In genomic region chr17:17829052-17829785, GRCm38 (mm10) we compare ENCODE assay signal across 8 mouse cellular contexts. TPM values are rescaled to one million over a fixed set of nuclear protein-coding genes. Genes with fewer than 3 reads are reported as not detected.
A peak's percentile ranks its signal among the peaks of the same experiment; 100 is the strongest.
DNase-seq lines count a peak whose midpoint lies in the region; ATAC-seq lines count a peak whose summit lies in the region.

No protein-coding gene starts in this region.

- peak overlapping the region; percentile 78 for H3K9ac ChIP-seq in lung, embryonic 15.5 days
- peak overlapping the region; percentile 92 for H3K9ac ChIP-seq in hindbrain, embryonic 11.5 days (ENCODE audit: low read depth, low read length)

- no peak for ATAC-seq in lung, embryonic 15.5 days (ENCODE audit: borderline replicate concordance, extremely low read depth, low FRiP score, low TSS enrichment)
- no peak for ATAC-seq in hindbrain, embryonic 11.5 days (ENCODE audit: low FRiP score)
- ATAC-seq in frontal cortex, adult (ENCODE audit: low TSS enrichment) = no peak

- H3K27me3 ChIP-seq in lung, embryonic 15.5 days = no peaks in the 10 kb centered on the region
- H3K27me3 ChIP-seq in hindbrain, embryonic 11.5 days (ENCODE audit: control insufficient read depth, insufficient read depth, low read length) = no peaks in the 10 kb centered on the region
- H3K27me3 ChIP-seq in midbrain, embryonic 10.5 days (ENCODE audit: low read depth, poor library complexity, severe bottlenecking) = no peaks in the 10 kb centered on the region

- DNase-seq in lung, postnatal 36 days = no peak
- DNase-seq in cerebellum, postnatal 14 days = peak; percentile 34 to 41
- no peak for DNase-seq in hindbrain, embryonic 11.5 days (ENCODE audit: low spot score)
- DNase-seq in midbrain, embryonic 10.5 days (ENCODE audit: low spot score) = no peak
- DNase-seq in urinary bladder, postnatal 14 days (ENCODE audit: low spot score) = no peak
- no peak for DNase-seq in left cerebral cortex, adult 9 months (ENCODE audit: low spot score in 2 of 2)

- peak overlapping the region; percentile 84 for H3K4me3 ChIP-seq in lung, embryonic 15.5 days
- H3K4me3 ChIP-seq in hindbrain, embryonic 11.5 days (ENCODE audit: low read depth, low read length) = peak overlapping the region; percentile 56
- H3K4me3 ChIP-seq in midbrain, embryonic 10.5 days = peak overlapping the region; percentile 89

- H3K9me3 ChIP-seq in lung, embryonic 15.5 days = no peaks in the 10 kb centered on the region
- no peaks in the 10 kb centered on the region for H3K9me3 ChIP-seq in hindbrain, embryonic 11.5 days (ENCODE audit: control insufficient read depth, low read length)
- no peaks in the 10 kb centered on the region for H3K9me3 ChIP-seq in midbrain, embryonic 10.5 days (replicated peaks)

- peak overlapping the region; percentile 80 for H3K4me2 ChIP-seq in lung, embryonic 15.5 days
- peak overlapping the region; percentile 80 for H3K4me2 ChIP-seq in hindbrain, embryonic 11.5 days (replicated peaks; ENCODE audit: low read depth, low read length)

- H3K27ac ChIP-seq in lung, embryonic 15.5 days = peak overlapping the region; percentile 99
- H3K27ac ChIP-seq in hindbrain, embryonic 11.5 days (ENCODE audit: low read depth, low read length) = peak overlapping the region; percentile 98
- H3K27ac ChIP-seq in midbrain, embryonic 10.5 days (replicated peaks) = peak overlapping the region; percentile 99

- peaks cover 25% of the 10 kb centered on the region for H3K36me3 ChIP-seq in lung, embryonic 15.5 days
- H3K36me3 ChIP-seq in hindbrain, embryonic 11.5 days (ENCODE audit: control insufficient read depth, insufficient read depth, low read length) = peaks cover 8% of the 10 kb centered on the region; the same call in 1 of the 2 replicates
- H3K36me3 ChIP-seq in midbrain, embryonic 10.5 days = peaks cover 45% of the 10 kb centered on the region

- WGBS in lung, embryonic 15.5 days = 3% methylated on average over 6 of the region's 6 CpGs
- 5% methylated on average over 6 of the region's 6 CpGs for WGBS in hindbrain, embryonic 11.5 days
- 4% methylated on average over 6 of the region's 6 CpGs for WGBS in midbrain, embryonic 10.5 days

- peaks cover 45% of the 10 kb centered on the region for H3K4me1 ChIP-seq in lung, embryonic 15.5 days
- peaks cover 15% of the 10 kb centered on the region for H3K4me1 ChIP-seq in hindbrain, embryonic 11.5 days (replicated peaks; ENCODE audit: control insufficient read depth, insufficient read depth, low read length)
- peaks cover 57% of the 10 kb centered on the region for H3K4me1 ChIP-seq in midbrain, embryonic 10.5 days

RNA-seq across cellular contexts. Expression of gene Spaca6, which starts 2.3 kb away (rescaled TPM):
- polyA plus RNA-seq in lung, embryonic 15.5 days (2015; fragmentation: Nextera tagmentation; extraction: Ambion mirVana) = 31.7 and 37.1 TPM in 2 replicates
- 21.8 and 35.4 TPM in 2 replicates for polyA plus RNA-seq in hindbrain, embryonic 11.5 days (2014; fragmentation: Nextera tagmentation; extraction: Ambion mirVana)
- 38.1 and 46.8 TPM in 2 replicates for polyA plus RNA-seq in midbrain, embryonic 10.5 days (2016; fragmentation: Nextera tagmentation; extraction: Ambion mirVana)

RNA-seq across cellular contexts. Expression of gene Has1, which starts 25.8 kb away (rescaled TPM):
- polyA plus RNA-seq in lung, embryonic 15.5 days (2015; fragmentation: Nextera tagmentation; extraction: Ambion mirVana) = 0.93 and 0.97 TPM in 2 replicates
- polyA plus RNA-seq in hindbrain, embryonic 11.5 days (2014; fragmentation: Nextera tagmentation; extraction: Ambion mirVana) = 1.2 and 2.6 TPM in 2 replicates
- polyA plus RNA-seq in midbrain, embryonic 10.5 days (2016; fragmentation: Nextera tagmentation; extraction: Ambion mirVana) = 0.65 and 0.83 TPM in 2 replicates

RNA-seq across cellular contexts. Expression of gene Fpr1, which starts 54.5 kb away (rescaled TPM):
- 0.44 and 0.91 TPM in 2 replicates for polyA plus RNA-seq in lung, embryonic 15.5 days (2015; fragmentation: Nextera tagmentation; extraction: Ambion mirVana)
- 0.17 and 0.25 TPM in 2 replicates for polyA plus RNA-seq in hindbrain, embryonic 11.5 days (2014; fragmentation: Nextera tagmentation; extraction: Ambion mirVana)
- not detected in 2 replicates for polyA plus RNA-seq in midbrain, embryonic 10.5 days (2016; fragmentation: Nextera tagmentation; extraction: Ambion mirVana)

RNA-seq across cellular contexts. Expression of gene Fpr2, which starts 58.4 kb away (rescaled TPM):
- 1.4 and 1.5 TPM in 2 replicates for polyA plus RNA-seq in lung, embryonic 15.5 days (2015; fragmentation: Nextera tagmentation; extraction: Ambion mirVana)
- not detected in 2 replicates for polyA plus RNA-seq in hindbrain, embryonic 11.5 days (2014; fragmentation: Nextera tagmentation; extraction: Ambion mirVana)
- polyA plus RNA-seq in midbrain, embryonic 10.5 days (2016; fragmentation: Nextera tagmentation; extraction: Ambion mirVana) = not detected in 2 replicates

RNA-seq across cellular contexts. Expression of gene Fpr3, which starts 58.4 kb away (rescaled TPM):
- not detected in 2 replicates for polyA plus RNA-seq in lung, embryonic 15.5 days (2015; fragmentation: Nextera tagmentation; extraction: Ambion mirVana)
- not detected in 2 replicates for polyA plus RNA-seq in hindbrain, embryonic 11.5 days (2014; fragmentation: Nextera tagmentation; extraction: Ambion mirVana)
- polyA plus RNA-seq in midbrain, embryonic 10.5 days (2016; fragmentation: Nextera tagmentation; extraction: Ambion mirVana) = not detected in 2 replicates

Comparison
In these comparisons a context has a peak if more than half of its experiments do, and no peak if none do; other contexts are left out.
1. DNase-seq: peak in cerebellum, postnatal 14 days (2 of 2); none in lung, postnatal 36 days (single experiment), hindbrain, embryonic 11.5 days (single experiment), midbrain, embryonic 10.5 days (single experiment), urinary bladder, postnatal 14 days (single experiment) and left cerebral cortex, adult 9 months (0 of 2).
2. Peak in every context shown above with its lines, with median percentiles within 50 percentile points of each other: H3K27ac ChIP-seq and H3K4me3 ChIP-seq.